Mouse (Mus musculus) gastrocnemius, adult 2 months (tissue): ENCODE results near the gene Epgn. TPM values are rescaled to one million over a fixed set of nuclear protein-coding genes. Genes with fewer than 3 reads are reported as not detected.
A peak's percentile ranks its signal among the peaks of the same experiment; 100 is the strongest.

Experiments
- DNase-seq: peaks from one replicate; pipeline ENCODE4 v3.0.0; 2022
- H3K27ac ChIP-seq: fragments of 200-600 bp; 2 replicates; pipeline ENCODE4 v1.8.1; 2022; ENCODE audit warnings: mild to moderate bottlenecking
- H3K4me3 ChIP-seq: fragments of 200-600 bp; 2 replicates; pipeline ENCODE4 v1.8.1; 2022; ENCODE audit warnings: mild to moderate bottlenecking, moderate library complexity
- CTCF ChIP-seq: fragments of 200-600 bp; IDR thresholded peaks from 2 replicates; pipeline ENCODE4 v1.8.1; 2022; ENCODE audit warnings: antibody characterized with exemption, mild to moderate bottlenecking, moderate library complexity
- intact Hi-C: fragments of 180-260 bp; cut with DNase I; formaldehyde crosslinking; loops from one replicate; pipeline ENCODE4 v1.15.1; 2025
- total RNA-seq, 2 experiments: library from RNA; stranded (reverse); gene quantifications; 2 replicates each; pipeline ENCODE4 v1.2.3; 2021

Gene Epgn
- total RNA-seq, 2 experiments from 2014 or later, result 0.28 to 0.42 TPM

DNA sequence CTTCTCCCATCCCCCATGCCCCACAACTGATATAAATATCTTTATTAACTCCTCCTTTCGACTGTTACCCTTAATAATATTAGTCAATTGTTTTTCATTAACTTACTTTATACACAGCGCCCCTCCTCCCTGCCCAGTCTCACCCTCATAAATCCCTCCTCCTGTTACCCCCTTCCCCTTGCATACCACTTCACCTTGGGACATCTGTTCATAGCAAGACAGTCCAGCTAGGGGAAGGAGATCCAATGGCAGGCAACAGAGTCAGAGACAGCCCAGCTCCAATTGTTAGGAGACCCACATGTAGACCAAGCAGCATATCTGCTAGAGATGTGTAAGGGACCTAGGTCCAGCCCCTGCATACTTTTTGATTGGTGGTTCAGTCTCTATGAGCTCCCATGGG, 11.7 kb downstream of the Epgn start:
- intact Hi-C loops, result no loop called here
- H3K4me3 ChIP-seq, result no peak overlapping the region
- no peak for DNase-seq
- TF ChIP-seq CTCF, result no peak
- H3K27ac ChIP-seq, result no peak overlapping the region

DNA sequence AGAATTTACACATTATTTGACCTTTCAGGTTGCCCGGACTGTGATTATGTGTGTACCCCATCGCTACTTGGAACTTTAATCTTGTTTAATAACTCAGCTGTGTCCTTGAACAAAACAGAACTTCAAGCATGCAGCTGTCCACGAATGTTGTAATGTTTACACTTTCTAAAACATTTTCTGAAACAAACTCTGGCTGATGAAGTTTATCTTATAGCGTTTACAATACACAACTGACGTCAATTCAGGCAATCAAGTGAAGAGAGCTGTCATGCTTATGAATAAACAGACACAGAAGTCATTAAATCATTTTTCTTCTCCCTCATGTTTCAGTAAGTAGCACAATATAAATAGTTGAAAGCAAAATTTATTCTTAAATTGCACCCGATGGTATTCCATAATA, 20.7 kb downstream of the Epgn start:
- no peak overlapping the region for H3K27ac ChIP-seq
- DNase-seq, result no peak
- H3K4me3 ChIP-seq, result no peak overlapping the region
- intact Hi-C loops, result no loop called here
- TF ChIP-seq CTCF, result no peak

DNA sequence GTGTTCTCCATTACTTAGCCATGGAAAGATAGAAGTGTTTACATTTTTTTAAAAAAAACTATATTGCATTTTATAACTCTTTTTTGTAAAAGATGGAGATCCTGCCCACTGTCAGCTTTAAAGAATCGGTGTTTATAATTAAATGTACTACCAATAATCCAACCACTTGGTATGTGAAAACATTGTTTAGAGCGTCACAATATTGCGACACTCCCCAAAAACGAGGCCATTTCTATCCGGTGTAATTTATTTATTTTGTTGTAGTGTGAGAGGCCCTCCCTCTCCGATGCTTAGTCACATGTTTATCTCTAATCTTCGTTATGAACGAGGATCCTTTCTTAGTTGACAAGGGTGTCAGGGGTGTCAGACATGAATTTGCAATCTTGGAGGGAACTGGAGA, 21.1 kb downstream of the Epgn start:
- Histone ChIP-seq H3K4me3 (no peak overlapping the region), H3K27ac (no peak overlapping the region)
- DNase-seq, result no peak
- no peak for TF ChIP-seq CTCF
- intact Hi-C loops, result no loop called here

DNA sequence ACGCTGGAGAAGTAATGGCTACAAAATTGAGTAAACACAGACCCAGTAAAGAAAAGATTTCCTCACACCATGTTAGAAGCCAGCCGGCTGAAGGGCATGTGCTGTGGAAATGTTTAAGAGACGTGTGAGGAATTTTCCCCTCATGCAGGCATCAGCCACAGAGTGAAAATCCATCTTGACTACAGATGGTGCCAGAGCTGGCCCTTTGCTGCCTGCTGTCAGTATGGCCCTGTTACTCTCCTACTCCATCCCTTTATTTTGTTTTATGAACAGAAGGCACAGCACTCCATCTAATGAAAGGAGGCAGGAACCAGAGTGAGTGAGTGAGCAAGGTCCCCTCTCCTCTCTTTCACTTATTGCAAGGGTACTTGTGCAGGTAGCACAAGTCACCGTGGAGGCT, 45.1 kb downstream of the Epgn start:
- no peak overlapping the region for H3K27ac ChIP-seq
- intact Hi-C loops, result no loop called here
- TF ChIP-seq CTCF, result no peak
- no peak overlapping the region for H3K4me3 ChIP-seq
- DNase-seq, result no peak

DNA sequence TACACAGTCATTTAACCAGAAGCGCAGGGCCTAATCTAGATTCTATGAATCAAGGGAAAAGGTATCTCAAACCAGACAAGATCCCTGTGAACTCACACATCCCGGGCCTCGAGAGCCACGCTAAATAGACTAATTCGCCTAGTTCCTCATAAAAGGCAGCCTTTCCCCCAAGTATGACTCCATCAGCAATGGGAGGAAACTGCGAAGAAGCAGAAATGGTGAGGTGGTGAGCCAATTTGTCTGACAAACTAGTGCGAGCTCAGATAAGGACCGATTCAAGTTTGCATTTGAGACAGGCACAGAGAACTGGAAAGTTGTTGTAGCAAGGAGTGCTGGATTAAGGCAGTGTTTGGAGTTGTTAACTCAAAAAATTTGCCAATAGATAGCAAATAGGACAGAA, 46.4 kb downstream of the Epgn start:
- intact Hi-C loops, result no loop called here
- no peak for DNase-seq
- no peak for TF ChIP-seq CTCF
- Histone ChIP-seq H3K27ac (no peak overlapping the region), H3K4me3 (no peak overlapping the region)

DNA sequence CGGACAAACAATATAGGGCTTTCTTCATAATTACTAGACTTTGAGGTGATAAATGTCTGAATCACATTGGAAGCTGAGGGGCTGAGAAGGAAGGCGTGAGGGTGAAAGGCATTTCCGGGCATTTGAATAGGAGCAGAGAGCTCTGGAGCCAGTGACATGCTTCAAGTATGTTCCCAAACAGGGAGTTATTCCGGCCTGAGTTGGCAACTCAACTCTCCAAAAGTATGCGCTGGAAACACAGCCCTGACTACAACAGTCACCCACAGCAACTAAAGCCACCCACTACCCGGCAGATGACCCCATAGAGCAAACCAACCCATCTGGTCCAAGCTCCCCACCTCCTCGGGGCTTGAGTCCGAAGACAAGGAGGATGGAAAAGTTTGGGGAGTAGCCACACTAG, 46.8 kb downstream of the Epgn start:
- Histone ChIP-seq H3K27ac (no peak overlapping the region), H3K4me3 (peak overlapping the region; percentile 35)
- intact Hi-C loops, result no loop called here
- TF ChIP-seq CTCF, result no peak
- DNase-seq, result no peak

DNA sequence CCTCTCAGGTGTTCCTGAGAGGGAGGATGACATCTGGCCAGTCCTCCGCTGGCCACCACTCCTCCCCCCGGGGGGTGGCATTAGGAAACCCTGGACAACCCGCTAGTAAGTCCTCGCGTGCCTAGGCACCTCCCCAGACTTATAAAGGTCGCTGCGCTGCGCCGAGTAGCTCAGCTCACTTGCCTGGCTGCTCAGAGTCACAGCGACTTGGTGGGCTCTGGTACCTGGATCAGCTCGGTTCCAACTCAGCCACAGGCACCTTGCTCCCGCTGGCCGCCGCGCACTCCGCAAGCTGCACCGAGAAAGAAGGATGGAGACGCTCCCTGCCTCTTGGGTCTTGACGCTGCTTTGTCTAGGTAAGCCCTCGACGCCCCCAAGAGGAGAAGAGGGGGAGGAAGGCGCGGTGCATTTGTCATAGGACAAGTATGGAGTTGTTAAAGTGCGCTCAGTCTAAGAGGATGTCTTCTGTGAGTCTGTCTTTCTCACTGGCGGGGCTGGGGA, 47.2 kb downstream of the Epgn start, which contains the start of gene Ereg:
Gene Ereg, plus strand, starts transcription at position 173 of the 501 bp plus-strand sequence.
- intact Hi-C loops, result no loop called here

DNA sequence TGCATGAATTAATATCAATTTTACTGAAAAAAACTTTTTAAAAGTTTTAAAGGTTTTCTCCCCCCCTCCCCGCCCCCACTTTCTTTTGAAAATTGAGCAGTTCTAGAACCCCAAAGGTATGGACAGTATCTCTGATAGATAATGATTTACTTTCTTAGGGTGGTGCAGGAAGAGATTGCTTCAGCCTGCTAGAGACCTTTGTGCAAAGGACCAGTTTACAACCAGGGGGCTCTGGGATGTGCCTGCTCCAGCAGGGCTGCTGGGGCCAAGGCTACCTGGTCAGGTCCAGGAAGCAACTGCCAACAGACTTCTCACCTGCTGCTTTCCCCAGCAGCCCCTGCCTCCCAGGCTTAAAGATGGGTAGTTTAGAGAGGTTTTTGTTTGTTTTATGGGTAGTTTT, 47.8 kb downstream of the Epgn start:
- intact Hi-C loops, result no loop called here
- Histone ChIP-seq H3K27ac (no peak overlapping the region), H3K4me3 (no peak overlapping the region)
- no peak for TF ChIP-seq CTCF
- DNase-seq, result no peak

More for the DNA sequence above, 47.2 kb downstream of the Epgn start, which contains the start of gene Ereg:
- Histone ChIP-seq H3K4me3 (peak within 1 kb of the TSS; percentile 35), H3K27ac (no peak within 1 kb of the TSS)
- TF ChIP-seq CTCF, result no peak
- no peak for DNase-seq

DNA sequence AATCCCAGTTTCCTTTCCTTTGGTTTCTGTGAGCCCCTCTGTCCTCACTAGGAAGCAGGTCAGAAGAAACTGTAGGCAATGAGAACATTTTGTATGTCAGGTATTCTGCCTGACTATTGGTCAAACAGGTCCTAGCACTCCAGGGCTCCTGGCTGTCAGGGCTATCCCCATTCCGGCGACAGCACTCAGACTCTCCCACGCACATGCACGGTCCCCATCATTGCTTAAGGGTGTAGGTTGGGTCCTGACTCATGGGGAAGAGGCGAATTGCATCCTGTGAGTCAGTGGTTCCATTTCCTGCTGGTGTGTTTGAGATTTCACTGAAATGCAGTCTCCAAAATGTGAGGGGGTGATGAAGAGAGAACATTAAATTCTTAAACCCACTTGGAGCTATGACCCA, 55.8 kb downstream of the Epgn start:
- intact Hi-C loops, result no loop called here
- Histone ChIP-seq H3K27ac (no peak overlapping the region), H3K4me3 (no peak overlapping the region)
- no peak for DNase-seq
- no peak for TF ChIP-seq CTCF

Other genes starting within 250 kb of the Epgn start
- gene Cxcl3, start 241.4 kb upstream of the Epgn start, total RNA-seq, result not detected
- gene Cxcl15, start 232.9 kb upstream of the Epgn start, total RNA-seq, result not detected
- gene Cxcl1, start 136.2 kb upstream of the Epgn start, total RNA-seq, result under 1 TPM in 1 of 2 experiments, not detected in 1; 0.26 TPM
- not detected for gene Cxcl2, start 123.6 kb upstream of the Epgn start, total RNA-seq
- 1 to 10 TPM; 6.5 to 6.7 TPM for gene Mthfd2l, start 96.3 kb upstream of the Epgn start, total RNA-seq
- not detected for gene Ereg, start 47.2 kb downstream of the Epgn start, total RNA-seq
- gene Areg, start 112.1 kb downstream of the Epgn start, total RNA-seq, result not detected